Comparison of ENCODE assay signal across 21 mouse cellular contexts in the genomic region with DNA sequence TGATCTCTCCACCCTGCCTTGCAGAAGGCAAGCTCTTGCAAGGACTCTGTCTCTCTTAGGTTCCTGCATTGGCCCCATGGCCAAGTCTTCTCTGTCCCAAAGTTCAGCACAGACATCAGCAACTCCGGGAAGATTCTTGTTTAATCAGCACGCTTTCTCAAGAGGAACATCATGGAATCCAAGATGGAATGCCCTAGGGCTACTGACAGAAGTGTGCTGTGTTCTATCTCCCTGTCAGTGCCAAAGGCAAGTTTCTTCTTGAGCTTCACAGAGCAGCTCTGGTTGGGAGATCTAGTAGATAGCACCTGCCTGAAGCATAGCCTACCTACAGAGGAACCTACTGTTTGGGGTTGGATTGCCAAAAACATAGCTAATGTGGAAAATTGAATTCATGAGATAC.
DNase-seq lines count a peak whose midpoint lies in the region; ATAC-seq and TF ChIP-seq lines count a peak whose summit lies in the region.
"Had no signal": no experiment of that assay in that cellular context is flagged by ENCODE, and none has a peak within 500 bp of the region (broad histone marks: within the 10 kb centered on the region; RNA-seq: fewer than 3 reads in every experiment).

No protein-coding gene starts in this region.

- no peaks in the 10 kb centered on the region for H3K9me3 ChIP-seq in forebrain, embryonic 15.5 days
- no peaks in the 10 kb centered on the region for H3K9me3 ChIP-seq in forebrain, embryonic 16.5 days (ENCODE audit: control insufficient read depth, low read length)
- no peaks in the 10 kb centered on the region for H3K9me3 ChIP-seq in hindbrain, embryonic 10.5 days
- H3K9me3 ChIP-seq in hindbrain, postnatal 0 days (ENCODE audit: low read length), result no peaks in the 10 kb centered on the region
- H3K9me3 ChIP-seq in stomach, postnatal 0 days (ENCODE audit: control insufficient read depth, low read length), result no peaks in the 10 kb centered on the region
- H3K9me3 ChIP-seq: embryonic facial prominence, embryonic 13.5 days; embryonic facial prominence, embryonic 15.5 days; forebrain, embryonic 12.5 days had no signal

- H3K27me3 ChIP-seq in forebrain, embryonic 15.5 days, result no peaks in the 10 kb centered on the region
- no peaks in the 10 kb centered on the region for H3K27me3 ChIP-seq in forebrain, embryonic 16.5 days (replicated peaks; ENCODE audit: control insufficient read depth, insufficient read depth, low read length)
- no peaks in the 10 kb centered on the region for H3K27me3 ChIP-seq in hindbrain, embryonic 10.5 days (ENCODE audit: insufficient read depth, poor library complexity, severe bottlenecking)
- no peaks in the 10 kb centered on the region; the same call in 1 of the 2 replicates for H3K27me3 ChIP-seq in hindbrain, postnatal 0 days (ENCODE audit: insufficient read depth, low read length)
- H3K27me3 ChIP-seq in stomach, postnatal 0 days (ENCODE audit: control insufficient read depth, insufficient read depth, low read length), result no peaks in the 10 kb centered on the region
- H3K27me3 ChIP-seq: embryonic facial prominence, embryonic 13.5 days; embryonic facial prominence, embryonic 15.5 days; forebrain, embryonic 12.5 days had no signal

- no peak overlapping the region for H3K4me3 ChIP-seq in forebrain, embryonic 15.5 days
- H3K4me3 ChIP-seq in forebrain, embryonic 16.5 days (replicated peaks; ENCODE audit: low read length), result no peak overlapping the region
- H3K4me3 ChIP-seq in hindbrain, embryonic 10.5 days, result no peak overlapping the region
- no peak overlapping the region for H3K4me3 ChIP-seq in hindbrain, postnatal 0 days (ENCODE audit: low read length)
- H3K4me3 ChIP-seq in stomach, postnatal 0 days (ENCODE audit: low read depth, low read length), result no peak overlapping the region
- H3K4me3 ChIP-seq: embryonic facial prominence, embryonic 13.5 days; embryonic facial prominence, embryonic 15.5 days; erythroblast, embryonic 14.5 days; forebrain, embryonic 12.5 days had no signal

- no peak for TF ChIP-seq EP300 in stomach, postnatal 0 days (optimal IDR thresholded peaks at IDR 0.05)

- TF ChIP-seq CTCF in hindbrain, postnatal 0 days (IDR thresholded peaks at IDR 0.05; ENCODE audit: low read depth), result no peak
- TF ChIP-seq CTCF in stomach, postnatal 0 days (IDR thresholded peaks at IDR 0.05; ENCODE audit: low read depth), result no peak

- no peak for ATAC-seq in forebrain, embryonic 15.5 days (replicated peaks)
- no peak; the same call in 1 of the 2 replicates for ATAC-seq in forebrain, embryonic 16.5 days
- ATAC-seq in hindbrain, postnatal 0 days, result no peak
- no peak for ATAC-seq in stomach, postnatal 0 days (ENCODE audit: low FRiP score, low TSS enrichment)

- DNase-seq in hindbrain, embryonic 10.5 days (ENCODE audit: low spot score), result no peak
- DNase-seq in hindbrain, postnatal 0 days (ENCODE audit: low spot score), result no peak
- DNase-seq in fat pad, adult 2 months (ENCODE audit: extremely low read depth, low read depth, low spot score), result peak; percentile 74
- no peak for DNase-seq in embryo, embryonic 10.5 days (ENCODE audit: low spot score)
- no peak for DNase-seq in stomach, postnatal 0 days (ENCODE audit: low spot score)
- DNase-seq: adrenal gland, adult 8-10 months; adrenal gland, postnatal 14 days; adrenal gland, postnatal 36 days; cerebellum, adult 11-12 months; cerebellum, adult 2 months; cerebellum, adult 9-10 months; cerebellum, postnatal 10 days; cerebellum, postnatal 25 days; embryo, embryonic 11 days; forebrain, postnatal 0 days had no signal

- H3K4me2 ChIP-seq in forebrain, embryonic 15.5 days (replicated peaks), result no peak overlapping the region
- H3K4me2 ChIP-seq in forebrain, embryonic 16.5 days (ENCODE audit: low read length), result no peak overlapping the region
- no peak overlapping the region for H3K4me2 ChIP-seq in hindbrain, postnatal 0 days (ENCODE audit: low read depth, low read length)
- H3K4me2 ChIP-seq in stomach, postnatal 0 days (replicated peaks; ENCODE audit: low read depth), result no peak overlapping the region
- H3K4me2 ChIP-seq: embryonic facial prominence, embryonic 13.5 days; embryonic facial prominence, embryonic 15.5 days; forebrain, embryonic 12.5 days had no signal

- 0 out of 2 replicates have a peak overlapping the region, but pooled peaks have one; percentile 38 for H3K27ac ChIP-seq in forebrain, embryonic 15.5 days (replicated peaks)
- no peak overlapping the region for H3K27ac ChIP-seq in forebrain, embryonic 16.5 days (ENCODE audit: low read length)
- peak overlapping the region; percentile 13; the same call in 1 of the 2 replicates for H3K27ac ChIP-seq in hindbrain, embryonic 10.5 days
- H3K27ac ChIP-seq in hindbrain, postnatal 0 days, result no peak overlapping the region
- H3K27ac ChIP-seq in stomach, postnatal 0 days (replicated peaks), result no peak overlapping the region
- H3K27ac ChIP-seq: embryonic facial prominence, embryonic 13.5 days; embryonic facial prominence, embryonic 15.5 days had no signal

- H3K36me3 ChIP-seq in forebrain, embryonic 15.5 days, result no peaks in the 10 kb centered on the region
- H3K36me3 ChIP-seq in forebrain, embryonic 16.5 days (ENCODE audit: control insufficient read depth, insufficient read depth), result no peaks in the 10 kb centered on the region
- H3K36me3 ChIP-seq in hindbrain, embryonic 10.5 days, result no peaks in the 10 kb centered on the region
- no peaks in the 10 kb centered on the region for H3K36me3 ChIP-seq in hindbrain, postnatal 0 days (ENCODE audit: insufficient read depth, low read length)
- H3K36me3 ChIP-seq in stomach, postnatal 0 days (ENCODE audit: control insufficient read depth, insufficient read depth, low read length), result no peaks in the 10 kb centered on the region
- H3K36me3 ChIP-seq: embryonic facial prominence, embryonic 13.5 days; embryonic facial prominence, embryonic 15.5 days; forebrain, embryonic 12.5 days had no signal

- H3K4me1 ChIP-seq in forebrain, embryonic 15.5 days, result peaks cover 26% of the 10 kb centered on the region
- H3K4me1 ChIP-seq in forebrain, embryonic 16.5 days (replicated peaks; ENCODE audit: control insufficient read depth, insufficient read depth, low read length), result peaks cover 22% of the 10 kb centered on the region
- peaks cover 15% of the 10 kb centered on the region for H3K4me1 ChIP-seq in hindbrain, embryonic 10.5 days (replicated peaks)
- H3K4me1 ChIP-seq in hindbrain, postnatal 0 days (ENCODE audit: insufficient read depth, low read length), result no peaks in the 10 kb centered on the region
- H3K4me1 ChIP-seq in stomach, postnatal 0 days (replicated peaks; ENCODE audit: control insufficient read depth, insufficient read depth), result no peaks in the 10 kb centered on the region
- H3K4me1 ChIP-seq: embryonic facial prominence, embryonic 13.5 days had no signal

- 90% methylated on average over 2 of the region's 2 CpGs for WGBS in forebrain, embryonic 15.5 days
- WGBS in forebrain, embryonic 16.5 days, result 96% methylated on average over 2 of the region's 2 CpGs
- 92% methylated on average over 2 of the region's 2 CpGs for WGBS in hindbrain, embryonic 10.5 days
- 91% methylated on average over 2 of the region's 2 CpGs for WGBS in hindbrain, postnatal 0 days
- WGBS in stomach, postnatal 0 days, result 83% methylated on average over 2 of the region's 2 CpGs

- H3K9ac ChIP-seq in forebrain, embryonic 15.5 days (replicated peaks), result no peak overlapping the region
- no peak overlapping the region for H3K9ac ChIP-seq in forebrain, embryonic 16.5 days (replicated peaks; ENCODE audit: low read depth, low read length)
- H3K9ac ChIP-seq in hindbrain, postnatal 0 days (replicated peaks; ENCODE audit: low read length), result no peak overlapping the region
- H3K9ac ChIP-seq in stomach, postnatal 0 days (ENCODE audit: low read length), result no peak overlapping the region
- H3K9ac ChIP-seq: embryonic facial prominence, embryonic 13.5 days; embryonic facial prominence, embryonic 15.5 days; forebrain, embryonic 12.5 days had no signal

Comparison
In these comparisons a context has a peak if more than half of its experiments do, and no peak if none do; other contexts are left out.
1. H3K27ac ChIP-seq: peak in forebrain, embryonic 15.5 days (single experiment) and hindbrain, embryonic 10.5 days (single experiment); none in forebrain, embryonic 16.5 days (single experiment), hindbrain, postnatal 0 days (single experiment) and stomach, postnatal 0 days (single experiment).